Mouse (Mus musculus) forebrain, embryonic 10.5 days (tissue): Measurements from ENCODE around the gene Zfp965. TPM values are rescaled to one million over a fixed set of nuclear protein-coding genes. Genes with fewer than 3 reads are reported as not detected.
"Not testable (repeated sequence)": the region's sequence is repeated elsewhere in the genome, so short reads cannot be mapped to it uniquely, and the experiment has no call there.

ENCODE experiments used
- DNase-seq: peaks from one replicate; pipeline ENCODE4 v3.0.0-alpha.2; 2017; ENCODE audit warnings: low spot score; ENCODE audit errors: extremely low spot score
- H3K27ac ChIP-seq: fragments of 300-500 bp; sonication (generic); 2 replicates; pipeline ENCODE4 v1.5.1; 2016; ENCODE audit warnings: mild to moderate bottlenecking
- H3K27me3 ChIP-seq: fragments of 300-500 bp; sonication (generic); 2 replicates; pipeline ENCODE4 v1.6.1; 2016; ENCODE audit warnings: mild to moderate bottlenecking; ENCODE audit not compliant: poor library complexity, severe bottlenecking
- H3K36me3 ChIP-seq: fragments of 300-500 bp; sonication (generic); replicated peaks from 2 replicates; pipeline ENCODE4 v1.6.1; 2016; ENCODE audit warnings: mild to moderate bottlenecking, moderate library complexity
- H3K4me1 ChIP-seq: fragments of 300-500 bp; sonication (generic); 2 replicates; pipeline ENCODE4 v1.6.1; 2016
- H3K4me3 ChIP-seq: fragments of 300-500 bp; sonication (generic); 2 replicates; pipeline ENCODE4 v1.5.1; 2016; ENCODE audit warnings: mild to moderate bottlenecking, moderate library complexity
- H3K9me3 ChIP-seq: fragments of 300-500 bp; sonication (generic); 2 replicates; pipeline ENCODE4 v1.6.1; 2016; ENCODE audit warnings: mild to moderate bottlenecking, moderate library complexity
- WGBS: fragments of 180-500 bp; shearing (Covaris S2); methylation state at CpG from one replicate; pipeline ENCODE4 v1.1.7; 2016; 5-methylcytosine and 5-hydroxymethylcytosine counted together
- polyA plus RNA-seq: library from polyadenylated mRNA; unstranded; fragments of >200 nt; fragmentation: Nextera tagmentation; extraction: Ambion mirVana; gene quantifications from 2 replicates; pipeline ENCODE4 v1.2.1, GENCODE M21; 2016

Gene Zfp965
- 1.5 and 8.6 TPM in 2 replicates for polyA plus RNA-seq

DNA sequence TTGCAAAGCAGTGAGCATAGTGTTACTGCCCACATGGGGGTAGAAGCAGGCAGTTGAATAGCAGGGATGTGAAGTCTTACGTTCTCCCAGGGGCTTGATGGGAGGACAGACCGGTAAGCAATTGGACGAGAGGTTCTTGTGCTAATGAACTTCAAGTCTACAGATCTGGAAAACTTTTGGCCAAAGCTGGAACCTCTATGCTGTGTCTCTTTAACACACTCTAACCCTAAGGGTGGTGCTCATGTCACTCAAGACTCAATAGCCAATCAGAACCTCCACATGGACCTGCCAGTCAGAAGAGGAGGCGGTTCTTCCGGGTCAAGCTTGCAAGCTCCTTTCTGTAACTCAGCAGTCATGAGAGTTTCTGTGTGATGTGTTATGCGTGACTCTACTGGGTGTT lies at the start of gene Zfp965:
TSS of gene Zfp965 (plus strand) at position 301 of the 400 bp plus-strand sequence.
- H3K9me3 ChIP-seq, H3K27me3 ChIP-seq, H3K4me1 ChIP-seq, DNase-seq, H3K27ac ChIP-seq, H3K36me3 ChIP-seq, H3K4me3 ChIP-seq: not testable (repeated sequence)
- no CpG with 5 or more reads among the region's 6 CpGs for WGBS

DNA sequence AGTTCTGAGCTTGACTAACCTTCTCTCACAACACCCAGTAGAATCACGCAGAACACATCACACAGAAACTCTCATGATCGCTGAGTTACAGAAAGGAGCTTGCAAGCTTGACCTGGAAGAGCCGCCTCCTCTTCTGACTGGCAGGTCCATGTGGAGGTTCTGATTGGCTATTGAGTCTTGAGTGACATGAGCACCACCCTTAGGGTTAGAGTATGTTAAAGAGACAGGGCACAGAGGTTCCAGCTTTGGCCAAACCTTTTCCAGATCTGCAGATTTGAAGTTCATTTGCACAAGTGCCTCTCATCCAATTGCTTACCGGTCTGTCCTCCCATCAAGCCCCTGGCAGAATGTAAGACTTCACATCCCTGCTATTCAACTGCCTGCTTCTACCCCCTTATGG lies 34.1 kb upstream of the Zfp965 start, which contains the start of gene Gm4724:
TSS of gene Gm4724 (minus strand) at position 101 of the 400 bp plus-strand sequence.
- not testable (repeated sequence) for H3K4me1 ChIP-seq, H3K4me3 ChIP-seq, DNase-seq, H3K36me3 ChIP-seq, H3K9me3 ChIP-seq, H3K27me3 ChIP-seq, H3K27ac ChIP-seq
- no CpG with 5 or more reads among the region's 4 CpGs for WGBS

Other genes with a start within 250 kb of the Zfp965 start
- gene Gm14440, start 194.9 kb upstream of the Zfp965 start, polyA plus RNA-seq: 5.1 TPM in 1 of 2 replicates, not detected in the other
- gene Gm4631, start 131.8 kb upstream of the Zfp965 start, polyA plus RNA-seq: 21.5 and 24.5 TPM in 2 replicates
- 6.3 and 7.4 TPM in 2 replicates for gene Zfp968, start 97.5 kb upstream of the Zfp965 start, polyA plus RNA-seq
- 23.3 and 24.8 TPM in 2 replicates for gene Gm4724, start 34.2 kb upstream of the Zfp965 start, polyA plus RNA-seq
- gene Gm11007, start 174.0 kb downstream of the Zfp965 start, polyA plus RNA-seq: not detected in 2 replicates
- 8.3 and 12.1 TPM in 2 replicates for gene Zfp969, start 233.7 kb downstream of the Zfp965 start, polyA plus RNA-seq